Mouse (Mus musculus): ENCODE data around the gene Trim30c. TPM values are rescaled to one million over a fixed set of nuclear protein-coding genes. Genes with fewer than 3 reads are reported as not detected.
"Not testable (repeated sequence)": the region's sequence is repeated elsewhere in the genome, so short reads cannot be mapped to it uniquely, and the experiment has no call there.

The Trim30c gene
- polyA plus RNA-seq (2015; fragmentation: Nextera tagmentation; extraction: Ambion mirVana) = 0.20 and 0.38 TPM in 2 replicates

- ATAC-seq (ENCODE audit: low read depth) (no peak), DNase-seq (no peak)
- WGBS (ENCODE audit: insufficient replicate concordance) = 34% methylated on average over 1 of the region's 1 CpGs
These were observed at the start of gene Trim30c for GRCm38 (mm10) chr7:104400698-104401097. Trim30c (minus strand) TSS chr7:104400837.

GRCm38 (mm10) chr7:104445961-104446645 lies 45.5 kb upstream of the Trim30c start:
- ATAC-seq (ENCODE audit: low read depth) = peak; percentile 59; the same call in 1 of the 2 replicates
- Histone ChIP-seq H3K27me3 (no peaks in the 10 kb centered on the region), H3K36me3 (no peaks in the 10 kb centered on the region), H3K9me3 (replicated peaks) (no peaks in the 10 kb centered on the region), H3K27ac (no peak overlapping the region; the same call in 1 of the 2 replicates), H3K4me2 (peak overlapping the region; percentile 24; the same call in 1 of the 2 replicates), H3K4me3 (replicated peaks) (0 out of 2 replicates have a peak overlapping the region, but pooled peaks have one; percentile 22), H3K9ac (no peak overlapping the region), H3K4me1 (replicated peaks) (no peaks in the 10 kb centered on the region; the same call in 1 of the 2 replicates)
- 2% methylated on average over 2 of the region's 2 CpGs for WGBS (ENCODE audit: insufficient replicate concordance)
- no peak for DNase-seq

More at GRCm38 (mm10) chr7:104400698-104401097, at the start of gene Trim30c:
- Histone ChIP-seq H3K4me1 (replicated peaks) (no peaks in the 10 kb centered on the region), H3K27me3 (no peaks in the 10 kb centered on the region), H3K4me3 (replicated peaks) (no peak within 1 kb of the TSS), H3K36me3 (no peaks in the 10 kb centered on the region), H3K9me3 (replicated peaks) (no peaks in the 10 kb centered on the region), H3K4me2 (no peak within 1 kb of the TSS), H3K27ac (no peak within 1 kb of the TSS), H3K9ac (no peak within 1 kb of the TSS)

GRCm38 (mm10) chr7:104404460-104404950 lies 3.9 kb upstream of the Trim30c start:
- ATAC-seq (ENCODE audit: low read depth) (no peak), DNase-seq (no peak)
- Histone ChIP-seq H3K4me3 (replicated peaks) (no peak overlapping the region), H3K4me2 (no peak overlapping the region), H3K27ac (no peak overlapping the region), H3K9me3 (replicated peaks) (no peaks in the 10 kb centered on the region), H3K9ac (no peak overlapping the region), H3K4me1 (replicated peaks) (no peaks in the 10 kb centered on the region), H3K36me3 (no peaks in the 10 kb centered on the region), H3K27me3 (no peaks in the 10 kb centered on the region)
- 69% methylated on average over 3 of the region's 3 CpGs for WGBS (ENCODE audit: insufficient replicate concordance)

- no peaks in the 10 kb centered on the region for H3K4me1 ChIP-seq (replicated peaks)
- H3K4me3 ChIP-seq (replicated peaks) = no peak overlapping the region
- H3K4me2 ChIP-seq = no peak overlapping the region
- no peaks in the 10 kb centered on the region for H3K9me3 ChIP-seq (replicated peaks)
- no peak overlapping the region for H3K27ac ChIP-seq
- no peak for ATAC-seq (ENCODE audit: low read depth)
- H3K9ac ChIP-seq = no peak overlapping the region
- H3K27me3 ChIP-seq = no peaks in the 10 kb centered on the region
- DNase-seq = no peak
- H3K36me3 ChIP-seq = no peaks in the 10 kb centered on the region
These were observed 503 bp upstream of the Trim30c start for GRCm38 (mm10) chr7:104401140-104401539.

GRCm38 (mm10) chr7:104398492-104398891 lies 2.1 kb downstream of the Trim30c start:
- WGBS (ENCODE audit: insufficient replicate concordance) = 54% methylated on average over 1 of the region's 1 CpGs
- ATAC-seq (ENCODE audit: low read depth) = no peak
- DNase-seq = no peak

GRCm38 (mm10) chr7:104369736-104370414 lies 30.8 kb downstream of the Trim30c start, which contains the start of gene Trim30b:
Trim30b (minus strand) TSS chr7:104369884.
- no peaks in the 10 kb centered on the region for H3K36me3 ChIP-seq
- ATAC-seq (ENCODE audit: low read depth) = peak; percentile 54; the same call in 1 of the 2 replicates
- no peak within 1 kb of the TSS for H3K27ac ChIP-seq
- 36% methylated on average over 1 of the region's 1 CpGs for WGBS (ENCODE audit: insufficient replicate concordance)
- no peaks in the 10 kb centered on the region for H3K4me1 ChIP-seq (replicated peaks)
- no peak within 1 kb of the TSS for H3K9ac ChIP-seq
- DNase-seq = no peak
- no peaks in the 10 kb centered on the region for H3K9me3 ChIP-seq (replicated peaks)
- H3K4me2 ChIP-seq = no peak within 1 kb of the TSS
- no peaks in the 10 kb centered on the region for H3K27me3 ChIP-seq
- H3K4me3 ChIP-seq (replicated peaks) = no peak within 1 kb of the TSS

More at GRCm38 (mm10) chr7:104398492-104398891, 2.1 kb downstream of the Trim30c start:
- Histone ChIP-seq H3K36me3 (no peaks in the 10 kb centered on the region), H3K4me3 (replicated peaks) (no peak overlapping the region), H3K4me2 (no peak overlapping the region), H3K27ac (no peak overlapping the region), H3K4me1 (replicated peaks) (no peaks in the 10 kb centered on the region), H3K27me3 (no peaks in the 10 kb centered on the region), H3K9ac (no peak overlapping the region), H3K9me3 (replicated peaks) (no peaks in the 10 kb centered on the region)

GRCm38 (mm10) chr7:104366339-104366738 lies 34.3 kb downstream of the Trim30c start:
- no peaks in the 10 kb centered on the region for H3K36me3 ChIP-seq
- DNase-seq = no peak

GRCm38 (mm10) chr7:104353600-104353967 lies 47.1 kb downstream of the Trim30c start:
- Histone ChIP-seq H3K4me2 (peak overlapping the region; percentile 72), H3K9me3 (replicated peaks) (no peaks in the 10 kb centered on the region), H3K4me3 (replicated peaks) (peak overlapping the region; percentile 62), H3K36me3 (no peaks in the 10 kb centered on the region), H3K27ac (peak overlapping the region; percentile 41; the same call in 1 of the 2 replicates), H3K4me1 (replicated peaks) (peaks cover 15% of the 10 kb centered on the region), H3K27me3 (no peaks in the 10 kb centered on the region), H3K9ac (no peak overlapping the region; the same call in 1 of the 2 replicates)
- DNase-seq = no peak
- WGBS (ENCODE audit: insufficient replicate concordance) = 73% methylated on average over 2 of the region's 2 CpGs
- peak; percentile 36 for ATAC-seq (ENCODE audit: low read depth)

More at GRCm38 (mm10) chr7:104366339-104366738, 34.3 kb downstream of the Trim30c start:
- no peak overlapping the region for H3K9ac ChIP-seq
- no peak overlapping the region for H3K4me2 ChIP-seq
- H3K27me3 ChIP-seq = no peaks in the 10 kb centered on the region
- no peak overlapping the region for H3K4me3 ChIP-seq (replicated peaks)
- no peaks in the 10 kb centered on the region for H3K4me1 ChIP-seq (replicated peaks)
- H3K9me3 ChIP-seq (replicated peaks) = no peaks in the 10 kb centered on the region
- no peak for ATAC-seq (ENCODE audit: low read depth)
- H3K27ac ChIP-seq = no peak overlapping the region

- 2% methylated on average over 14 of the region's 14 CpGs for WGBS (ENCODE audit: insufficient replicate concordance)
- Histone ChIP-seq H3K36me3 (no peaks in the 10 kb centered on the region), H3K4me1 (replicated peaks) (peaks cover 15% of the 10 kb centered on the region), H3K27me3 (no peaks in the 10 kb centered on the region), H3K4me2 (peak within 1 kb of the TSS; percentile 72), H3K27ac (peak within 1 kb of the TSS; percentile 71), H3K9me3 (replicated peaks) (no peaks in the 10 kb centered on the region), H3K4me3 (replicated peaks) (peak within 1 kb of the TSS; percentile 62), H3K9ac (peak within 1 kb of the TSS; percentile 64)
- DNase-seq (peak; percentile 79), ATAC-seq (ENCODE audit: low read depth) (peak; percentile 100)
These were observed 47.7 kb downstream of the Trim30c start, which contains the start of gene Trim12c for GRCm38 (mm10) chr7:104352717-104353599. Trim12c (minus strand) TSS chr7:104353362.

GRCm38 (mm10) chr7:104348043-104348442 lies 52.6 kb downstream of the Trim30c start:
- H3K4me1 ChIP-seq (replicated peaks); H3K36me3 ChIP-seq; H3K27me3 ChIP-seq; H3K4me3 ChIP-seq (replicated peaks); DNase-seq; H3K4me2 ChIP-seq; H3K27ac ChIP-seq; H3K9me3 ChIP-seq (replicated peaks); H3K9ac ChIP-seq; ATAC-seq (ENCODE audit: low read depth): not testable (repeated sequence)
- 54% methylated on average over 4 of the region's 4 CpGs for WGBS (ENCODE audit: insufficient replicate concordance)

GRCm38 (mm10) chr7:104340744-104341143 lies 59.9 kb downstream of the Trim30c start:
- H3K4me1 ChIP-seq (replicated peaks); H3K27me3 ChIP-seq; H3K9ac ChIP-seq; H3K27ac ChIP-seq; H3K36me3 ChIP-seq; DNase-seq; H3K4me2 ChIP-seq; H3K9me3 ChIP-seq (replicated peaks); H3K4me3 ChIP-seq (replicated peaks); ATAC-seq (ENCODE audit: low read depth): not testable (repeated sequence)
- 64% methylated on average over 4 of the region's 4 CpGs for WGBS (ENCODE audit: insufficient replicate concordance)
